Mouse (Mus musculus): ENCODE measurements around the gene Nipal3. TPM values are rescaled to one million over a fixed set of nuclear protein-coding genes. Genes with fewer than 3 reads are reported as not detected.
A peak's percentile ranks its signal among the peaks of the same experiment; 100 is the strongest.

Nipal3 gene
- total RNA-seq, 2 experiments from 2014 or later, result 25.3 to 28.0 TPM

DNA sequence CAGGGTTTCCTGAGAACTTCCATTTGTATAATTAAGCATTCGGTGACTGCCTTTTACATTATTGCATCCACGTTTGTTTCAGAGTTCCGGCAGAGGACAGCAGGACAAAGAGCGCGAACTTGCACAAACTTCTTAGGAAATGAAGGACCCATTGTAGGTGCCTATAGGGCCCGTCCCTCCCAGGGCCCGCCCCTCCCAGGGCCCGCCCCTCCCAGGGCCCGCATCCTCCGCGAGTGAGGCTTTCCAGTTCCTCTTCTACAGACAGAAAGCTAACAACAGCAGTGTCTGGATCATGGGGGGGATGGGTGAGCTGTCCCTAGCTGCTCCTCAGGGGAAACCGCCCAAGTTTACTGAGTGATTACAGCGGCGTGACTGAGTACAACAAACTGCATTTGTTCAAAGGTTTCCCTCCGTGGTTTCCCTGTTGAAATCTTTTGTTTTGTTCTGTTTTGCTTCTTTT, 55.6 kb downstream of the Nipal3 start:
- intact Hi-C loops (cut with DNase I), result no loop called here
- peak; percentile 54 to 57 for DNase-seq

GRCm38 (mm10) chr4:135437924-135438323, 56.9 kb downstream of the Nipal3 start:
- intact Hi-C loops (cut with DNase I), result loop anchor here (1.0 kb wide), 1 partner anchor 59 kb away; no protein-coding TSS in a partner anchor
- DNase-seq, result no peak

- intact Hi-C loops (cut with DNase I), result no loop called here
- peak; percentile 27 to 34 for DNase-seq
Measured at GRCm38 (mm10) chr4:135436291-135436690, 58.5 kb downstream of the Nipal3 start.

- DNase-seq, result no peak
- intact Hi-C loops (cut with DNase I), result no loop called here
Measured at GRCm38 (mm10) chr4:135434395-135434789, 60.4 kb downstream of the Nipal3 start.

- intact Hi-C loops (cut with DNase I), result no loop called here
- peak; percentile 83 to 88 for DNase-seq
Measured at GRCm38 (mm10) chr4:135433443-135434394, 61.1 kb downstream of the Nipal3 start, which contains the start of gene Rcan3. Gene Rcan3 (minus strand): TSS chr4:135433853.

GRCm38 (mm10) chr4:135433086-135433442, 61.8 kb downstream of the Nipal3 start:
- intact Hi-C loops (cut with DNase I), result no loop called here
- DNase-seq, result no peak

GRCm38 (mm10) chr4:135429990-135430760, 64.7 kb downstream of the Nipal3 start:
- no peak for DNase-seq
- intact Hi-C loops (cut with DNase I), result no loop called here

DNA sequence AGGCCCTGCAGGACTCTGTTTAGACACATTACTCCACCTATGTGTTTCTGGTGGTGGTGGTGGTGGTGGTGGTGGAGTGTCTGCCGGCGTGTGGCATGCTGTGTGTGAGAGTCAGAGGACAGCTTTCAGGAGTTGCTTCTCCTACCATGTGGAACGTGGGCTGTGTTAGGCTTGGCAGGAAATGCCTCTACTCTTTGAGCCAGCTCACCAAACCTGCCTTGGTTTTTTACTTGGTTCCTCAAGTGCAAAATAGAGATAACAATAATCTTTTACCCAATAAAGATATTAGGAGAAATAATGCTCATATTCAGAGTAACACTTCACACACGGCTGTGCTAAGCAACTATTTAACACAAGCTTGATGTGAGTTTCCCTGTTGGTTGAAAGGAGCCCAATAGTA, 65.5 kb downstream of the Nipal3 start:
- intact Hi-C loops (cut with DNase I), result no loop called here
- DNase-seq, result no peak

DNA sequence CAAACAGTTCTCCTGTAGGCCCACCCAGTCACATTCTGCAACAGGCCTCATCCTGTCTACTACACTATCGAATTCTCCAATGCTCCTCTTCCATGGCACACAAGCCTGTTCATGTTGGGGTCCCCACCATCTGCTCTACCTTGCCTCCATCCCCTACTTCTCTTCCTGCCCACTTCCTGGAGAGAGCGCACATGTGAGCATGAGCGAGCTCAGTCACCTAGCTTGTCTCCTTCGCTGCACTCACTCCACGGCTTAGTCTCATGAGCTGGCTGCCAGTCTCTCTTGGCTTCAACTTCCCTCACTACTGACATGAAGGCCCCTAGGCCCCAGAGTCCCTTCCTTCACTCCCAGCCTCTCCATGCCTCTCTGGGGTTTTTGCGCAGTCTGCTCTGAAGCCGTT, 68.3 kb downstream of the Nipal3 start:
- no peak for DNase-seq
- intact Hi-C loops (cut with DNase I), result no loop called here

GRCm38 (mm10) chr4:135425625-135426024, 69.2 kb downstream of the Nipal3 start:
- intact Hi-C loops (cut with DNase I), result no loop called here
- DNase-seq, result no peak

DNA sequence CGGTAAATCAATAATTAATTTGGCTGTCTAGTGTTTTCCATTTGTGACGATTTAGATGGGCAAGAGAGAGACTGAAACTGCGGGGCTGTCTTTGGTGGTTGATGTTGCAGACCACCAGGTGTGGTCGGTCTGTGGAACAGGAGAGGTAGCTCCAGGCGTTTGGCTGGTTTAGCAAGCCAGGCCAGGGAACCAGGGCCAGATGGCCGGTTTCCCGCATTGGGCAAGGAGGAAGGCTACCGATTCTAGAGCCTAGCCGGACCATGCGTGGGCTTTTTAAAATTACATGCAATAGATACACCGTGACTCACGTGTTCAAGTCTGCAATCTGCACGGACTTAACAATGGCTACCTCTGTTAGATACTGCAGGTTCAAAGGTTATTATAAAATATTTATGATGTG, 73.9 kb downstream of the Nipal3 start:
- no peak for DNase-seq
- intact Hi-C loops (cut with DNase I), result no loop called here

DNA sequence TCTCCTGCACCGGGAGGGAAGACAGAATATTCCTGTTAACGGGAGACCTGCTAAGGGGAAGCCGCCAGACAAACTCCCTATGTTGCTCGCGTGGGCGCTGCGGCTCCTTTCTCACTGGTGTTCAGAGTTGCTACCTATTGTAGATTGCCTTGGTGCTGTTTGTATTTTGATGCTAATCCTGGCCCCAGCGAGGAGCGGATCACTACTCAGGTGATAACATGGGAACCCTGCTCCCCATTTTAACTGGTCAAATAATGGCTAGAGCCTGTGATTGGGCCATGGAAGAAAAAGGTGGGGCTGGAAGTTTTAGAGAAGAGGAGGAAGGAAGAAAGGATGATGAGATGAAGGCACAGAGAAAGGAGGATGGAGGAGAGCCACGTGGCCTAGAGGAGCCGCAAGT, 74.4 kb downstream of the Nipal3 start:
- no peak for DNase-seq
- intact Hi-C loops (cut with DNase I), result no loop called here

- DNase-seq, result no peak
- intact Hi-C loops (cut with DNase I), result no loop called here
Measured at GRCm38 (mm10) chr4:135419996-135420395, 74.8 kb downstream of the Nipal3 start.

GRCm38 (mm10) chr4:135416367-135416766, 78.5 kb downstream of the Nipal3 start:
- intact Hi-C loops (cut with DNase I), result no loop called here
- DNase-seq, result no peak

DNA sequence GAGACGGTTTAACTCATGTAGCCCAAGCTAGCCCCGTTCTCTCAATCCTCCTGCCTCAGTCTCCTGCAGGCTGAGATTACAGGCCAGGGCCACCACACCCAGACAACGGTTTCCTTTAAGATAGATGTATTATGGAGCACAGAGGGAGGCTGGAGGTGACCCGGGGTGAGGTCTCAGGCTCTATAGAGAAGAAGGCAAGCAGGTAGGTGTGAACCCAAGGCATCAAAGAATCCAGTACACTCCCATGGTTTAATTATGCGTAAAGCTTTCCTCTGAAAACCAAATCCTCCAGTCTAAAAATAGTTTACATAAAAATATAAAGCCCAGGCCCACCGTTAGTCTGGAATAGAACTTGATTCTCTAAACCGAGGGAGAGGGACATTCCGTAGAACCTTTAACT, 81.3 kb downstream of the Nipal3 start:
- DNase-seq, result no peak
- intact Hi-C loops (cut with DNase I), result no loop called here

GRCm38 (mm10) chr4:135411633-135412032, 83.2 kb downstream of the Nipal3 start:
- intact Hi-C loops (cut with DNase I), result loop anchor here (1.0 kb wide), 2 partner anchors 29 to 54 kb away; no protein-coding TSS in a partner anchor
- peak; percentile 40 to 70 for DNase-seq

GRCm38 (mm10) chr4:135406180-135406579, 88.7 kb downstream of the Nipal3 start:
- DNase-seq, result no peak
- intact Hi-C loops (cut with DNase I), result no loop called here

DNA sequence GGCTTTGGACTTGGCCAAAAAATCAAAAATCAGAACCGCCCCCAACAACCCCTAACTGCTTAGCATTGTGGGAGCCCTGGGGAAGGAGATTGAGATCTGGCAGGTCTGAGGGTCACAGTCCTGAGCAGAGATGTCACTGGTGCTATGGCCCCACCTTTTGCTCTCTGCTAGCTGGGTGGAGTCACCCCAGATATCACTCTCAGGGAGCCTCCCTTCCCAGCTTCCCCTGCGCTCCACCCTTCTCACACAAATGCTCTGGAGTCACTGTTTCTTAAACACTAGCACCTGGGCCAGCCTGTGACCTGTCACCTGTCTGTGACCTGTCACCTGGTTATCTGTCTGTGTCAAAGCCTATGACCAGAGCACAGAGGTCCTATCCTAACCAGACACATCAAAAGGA, 89.9 kb downstream of the Nipal3 start:
- intact Hi-C loops (cut with DNase I), result no loop called here
- DNase-seq, result no peak

- no peak for DNase-seq
- intact Hi-C loops (cut with DNase I), result no loop called here
Measured at GRCm38 (mm10) chr4:135404048-135404447, 90.8 kb downstream of the Nipal3 start.

- intact Hi-C loops (cut with DNase I), result no loop called here
- DNase-seq, result no peak
Measured at GRCm38 (mm10) chr4:135401881-135402280, 93.0 kb downstream of the Nipal3 start.

DNA sequence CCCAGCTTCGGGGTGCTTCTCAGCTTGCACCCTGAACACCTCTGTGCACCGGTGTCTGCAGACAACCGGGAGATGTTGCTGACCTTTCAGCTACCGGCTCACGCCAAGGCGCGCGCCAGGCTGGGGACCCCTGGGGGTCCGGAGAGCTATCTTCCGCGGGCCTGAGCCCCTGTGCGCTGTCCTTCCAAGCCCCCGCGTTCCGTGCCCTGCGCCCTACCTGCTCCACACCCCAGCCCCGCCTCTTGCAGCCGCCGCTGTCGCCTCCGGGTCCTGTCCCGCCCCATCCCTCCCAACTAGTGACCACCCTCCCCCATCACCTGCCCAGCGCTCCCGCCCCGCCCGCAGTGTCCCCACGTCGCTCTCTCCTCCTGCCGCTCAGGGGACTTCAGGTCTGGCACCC, 96.8 kb downstream of the Nipal3 start, which contains the start of gene Ncmap:
Gene Ncmap, minus strand, starts transcription at position 237 of the 400 bp plus-strand sequence.
- no peak for DNase-seq
- intact Hi-C loops (cut with DNase I), result no loop called here
